Mouse (Mus musculus): Measurements from ENCODE around the gene Rcsd1. TPM values are rescaled to one million over a fixed set of nuclear protein-coding genes. Genes with fewer than 3 reads are reported as not detected.

Gene Rcsd1
- polyA plus RNA-seq, 1 experiment = 40.9 TPM

DNA sequence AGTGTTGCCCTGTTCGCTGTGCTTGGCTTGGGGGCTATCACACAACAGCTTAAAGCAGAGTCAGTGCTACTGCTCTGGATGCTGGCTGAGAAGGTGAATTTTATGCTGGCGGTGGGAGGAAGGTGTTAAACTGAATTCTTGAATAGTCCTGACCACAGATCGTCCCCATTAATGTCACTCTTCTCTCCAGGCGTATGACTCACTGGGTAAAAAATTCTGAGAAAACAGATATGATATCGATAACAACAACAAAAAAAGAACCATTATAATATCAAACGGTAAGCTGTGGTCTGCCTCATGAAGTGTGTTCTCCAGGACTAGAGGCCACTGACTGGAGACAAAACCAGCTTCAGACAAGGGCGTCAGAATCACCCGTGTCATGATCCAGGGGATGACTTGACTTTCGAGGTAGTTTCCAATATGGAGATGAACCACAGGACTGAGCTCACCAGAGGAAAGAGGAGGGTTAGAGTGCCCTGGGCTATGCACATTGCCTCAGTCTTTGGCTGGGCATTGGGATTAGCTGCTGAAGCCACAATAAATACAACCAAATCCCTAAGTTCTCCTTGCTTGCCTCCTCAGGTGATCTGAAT, 13.1 kb upstream of the Rcsd1 start:
- TF ChIP-seq POLR2A (IDR thresholded peaks at IDR 0.05; ENCODE audit: borderline replicate concordance, extremely low read depth, low read depth, low read length) (no peak), CTCF (IDR thresholded peaks at IDR 0.05; ENCODE audit: insufficient read depth, low read length) (no peak)
- 88% methylated on average over 9 of the region's 9 CpGs for WGBS

DNA sequence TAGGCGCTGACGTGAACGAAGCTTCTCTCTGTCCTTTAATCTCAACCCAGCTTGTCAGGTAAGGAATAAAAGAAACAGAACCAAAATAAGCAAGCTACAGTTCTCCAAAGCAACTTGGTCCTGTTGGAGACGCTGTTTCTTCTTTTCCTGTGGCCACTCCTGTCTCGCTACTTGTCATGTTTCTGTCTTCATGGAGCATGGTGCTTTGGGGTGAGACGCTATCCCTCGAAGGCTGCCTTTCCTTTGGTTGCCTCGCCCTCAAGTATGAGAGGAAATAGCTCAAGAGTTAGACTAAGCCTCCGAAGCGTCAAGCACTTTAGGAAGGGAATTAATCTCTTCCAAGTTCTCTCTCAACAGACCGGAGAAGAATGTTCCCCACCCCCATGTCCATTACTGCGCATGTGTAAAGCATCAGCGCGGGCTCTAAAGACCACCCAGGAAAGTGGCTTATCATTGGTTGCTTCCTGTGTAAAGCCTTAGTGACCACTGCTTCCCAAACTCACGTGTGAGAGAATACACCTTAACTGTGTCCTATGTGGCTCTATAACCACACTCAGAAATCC, 9.1 kb upstream of the Rcsd1 start:
- no peak for TF ChIP-seq CTCF (IDR thresholded peaks at IDR 0.05; ENCODE audit: insufficient read depth, low read length)
- peak; percentile 50; the same call in 1 of the 2 replicates for TF ChIP-seq POLR2A (IDR thresholded peaks at IDR 0.05; ENCODE audit: borderline replicate concordance, extremely low read depth, low read depth, low read length)
- peak overlapping the region; percentile 1 for H3K4me3 ChIP-seq (replicated peaks; ENCODE audit: extremely low read depth, low read depth, low read length)
- DNase-seq = no peak
- peaks cover 9% of the 10 kb centered on the region; the same call in 1 of the 2 replicates for H3K4me1 ChIP-seq (ENCODE audit: control insufficient read depth, insufficient read depth, low read length)
- WGBS = 11% methylated on average over 15 of the region's 15 CpGs

More for the DNA sequence above, 13.1 kb upstream of the Rcsd1 start:
- DNase-seq = no peak
- Histone ChIP-seq H3K4me3 (replicated peaks; ENCODE audit: extremely low read depth, low read depth, low read length) (no peak overlapping the region), H3K4me1 (ENCODE audit: control insufficient read depth, insufficient read depth, low read length) (peaks cover 3% of the 10 kb centered on the region; the same call in 1 of the 2 replicates)

DNA sequence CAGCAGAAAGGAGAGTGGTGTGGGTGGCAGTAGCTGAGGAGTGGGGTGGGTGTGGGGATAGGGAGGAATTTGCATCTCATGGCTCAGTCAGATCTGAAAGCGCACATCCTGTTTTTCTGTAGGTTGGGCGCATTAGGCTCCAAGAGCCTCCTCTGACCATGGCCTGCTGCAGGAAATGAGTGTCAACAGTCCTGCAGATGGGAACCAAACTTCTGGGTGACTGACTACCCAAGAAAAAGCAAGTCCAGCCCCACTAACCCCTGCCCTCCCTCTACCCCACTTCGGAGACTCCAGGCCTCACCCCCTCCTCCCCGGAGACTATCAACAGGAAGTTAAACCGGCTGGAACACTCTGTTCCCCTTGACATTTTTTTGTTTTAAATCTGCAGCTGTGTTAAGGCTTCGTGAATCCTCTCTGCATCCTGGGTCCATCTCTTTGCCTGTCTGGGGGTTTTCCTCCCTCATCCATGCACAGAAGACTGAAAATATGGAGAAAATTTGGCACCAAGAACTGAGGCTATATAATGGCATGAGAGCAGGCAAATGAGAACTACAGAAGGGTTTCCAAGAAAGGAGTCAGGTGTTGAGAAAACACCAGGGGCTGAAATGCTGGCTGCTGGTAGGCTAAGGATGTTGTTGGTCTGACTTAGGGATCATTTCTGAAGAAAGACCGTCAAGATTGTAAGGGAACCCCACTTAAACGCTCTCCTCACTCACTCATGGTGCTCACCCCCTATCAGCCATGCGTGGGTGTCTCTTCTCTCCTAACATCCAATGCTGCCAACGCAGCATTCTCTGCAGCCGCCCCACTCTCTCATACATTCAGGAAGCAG, 8.4 kb upstream of the Rcsd1 start:
- TF ChIP-seq CTCF (IDR thresholded peaks at IDR 0.05; ENCODE audit: insufficient read depth, low read length) (no peak), POLR2A (IDR thresholded peaks at IDR 0.05; ENCODE audit: borderline replicate concordance, extremely low read depth, low read depth, low read length) (peak; percentile 59; the same call in 1 of the 2 replicates)
- peaks cover 9% of the 10 kb centered on the region; the same call in 1 of the 2 replicates for H3K4me1 ChIP-seq (ENCODE audit: control insufficient read depth, insufficient read depth, low read length)
- DNase-seq = peak; percentile 32
- WGBS = 17% methylated on average over 11 of the region's 11 CpGs
- H3K4me3 ChIP-seq (replicated peaks; ENCODE audit: extremely low read depth, low read depth, low read length) = peak overlapping the region; percentile 1

DNA sequence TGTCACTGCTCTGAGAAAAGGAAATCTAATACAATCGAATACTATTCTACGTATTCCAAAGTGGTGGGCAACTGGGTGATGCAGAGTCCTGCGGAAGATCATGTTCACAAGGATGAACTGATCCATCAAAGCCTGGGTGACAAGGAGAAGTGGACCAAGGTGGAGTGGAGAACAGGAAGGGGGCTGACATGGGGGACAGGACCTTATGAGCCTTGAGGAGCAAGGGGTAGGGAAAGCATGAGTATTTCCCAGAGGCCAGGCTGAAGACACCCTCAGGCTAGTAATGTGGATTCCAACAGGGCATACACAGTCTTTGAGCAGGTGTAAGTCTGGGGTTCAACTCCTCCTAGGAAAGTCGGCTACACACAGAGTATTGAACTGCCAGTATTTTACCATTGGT, 6.9 kb upstream of the Rcsd1 start:
- no peak overlapping the region for H3K4me3 ChIP-seq (replicated peaks; ENCODE audit: extremely low read depth, low read depth, low read length)
- no peak for TF ChIP-seq POLR2A (IDR thresholded peaks at IDR 0.05; ENCODE audit: borderline replicate concordance, extremely low read depth, low read depth, low read length)
- no peak for TF ChIP-seq CTCF (IDR thresholded peaks at IDR 0.05; ENCODE audit: insufficient read depth, low read length)
- H3K4me1 ChIP-seq (ENCODE audit: control insufficient read depth, insufficient read depth, low read length) = peaks cover 9% of the 10 kb centered on the region; the same call in 1 of the 2 replicates
- WGBS = 92% methylated on average over 4 of the region's 4 CpGs
- no peak for DNase-seq

DNA sequence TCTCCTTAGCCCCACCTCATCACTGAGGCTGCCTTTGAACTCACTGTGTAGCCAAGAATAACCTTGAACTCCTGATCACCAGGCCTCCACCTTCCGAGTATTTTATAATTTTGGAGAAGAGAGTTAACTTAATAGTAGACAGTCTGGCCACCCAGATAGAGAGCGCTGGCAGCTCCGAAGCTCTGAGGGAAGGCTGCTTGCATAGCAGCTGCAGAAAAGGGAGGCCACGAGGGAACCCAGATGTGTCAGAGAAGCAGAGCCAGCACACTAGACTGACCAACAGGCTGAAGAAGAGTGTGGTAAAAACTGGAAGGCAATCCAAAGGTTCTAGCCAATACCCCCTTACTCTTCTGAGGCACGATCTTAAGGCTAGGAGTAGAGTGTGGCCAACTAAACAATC, 4.2 kb upstream of the Rcsd1 start:
- WGBS = 70% methylated on average over 5 of the region's 5 CpGs
- no peak for DNase-seq
- TF ChIP-seq CTCF (IDR thresholded peaks at IDR 0.05; ENCODE audit: insufficient read depth, low read length) (no peak), POLR2A (IDR thresholded peaks at IDR 0.05; ENCODE audit: borderline replicate concordance, extremely low read depth, low read depth, low read length) (no peak)
- Histone ChIP-seq H3K4me1 (ENCODE audit: control insufficient read depth, insufficient read depth, low read length) (peaks cover 11% of the 10 kb centered on the region), H3K4me3 (replicated peaks; ENCODE audit: extremely low read depth, low read depth, low read length) (no peak overlapping the region)

DNA sequence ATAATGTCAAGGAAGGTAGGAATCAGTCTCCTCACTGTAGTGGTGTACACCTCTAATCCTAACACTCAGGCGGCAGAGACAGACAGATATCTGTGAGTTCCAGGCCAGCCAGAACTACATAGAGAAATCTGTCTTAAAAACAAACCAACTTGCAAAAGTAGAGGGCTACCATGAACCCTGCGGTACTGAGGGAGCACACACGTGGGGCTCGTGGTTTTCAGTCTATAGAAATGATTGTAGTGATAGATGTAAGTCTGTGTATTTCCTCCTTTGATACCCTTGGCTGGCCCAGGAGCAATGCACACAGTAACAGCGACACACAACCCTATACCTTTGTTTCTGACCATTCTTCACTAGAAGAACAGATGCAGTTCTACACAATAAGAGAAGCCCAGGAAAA, 2.4 kb upstream of the Rcsd1 start:
- Histone ChIP-seq H3K4me1 (ENCODE audit: control insufficient read depth, insufficient read depth, low read length) (peaks cover 6% of the 10 kb centered on the region), H3K4me3 (replicated peaks; ENCODE audit: extremely low read depth, low read depth, low read length) (no peak overlapping the region)
- TF ChIP-seq POLR2A (IDR thresholded peaks at IDR 0.05; ENCODE audit: borderline replicate concordance, extremely low read depth, low read depth, low read length) = no peak
- no peak for TF ChIP-seq CTCF (IDR thresholded peaks at IDR 0.05; ENCODE audit: insufficient read depth, low read length)
- WGBS = 84% methylated on average over 5 of the region's 5 CpGs
- no peak for DNase-seq

DNA sequence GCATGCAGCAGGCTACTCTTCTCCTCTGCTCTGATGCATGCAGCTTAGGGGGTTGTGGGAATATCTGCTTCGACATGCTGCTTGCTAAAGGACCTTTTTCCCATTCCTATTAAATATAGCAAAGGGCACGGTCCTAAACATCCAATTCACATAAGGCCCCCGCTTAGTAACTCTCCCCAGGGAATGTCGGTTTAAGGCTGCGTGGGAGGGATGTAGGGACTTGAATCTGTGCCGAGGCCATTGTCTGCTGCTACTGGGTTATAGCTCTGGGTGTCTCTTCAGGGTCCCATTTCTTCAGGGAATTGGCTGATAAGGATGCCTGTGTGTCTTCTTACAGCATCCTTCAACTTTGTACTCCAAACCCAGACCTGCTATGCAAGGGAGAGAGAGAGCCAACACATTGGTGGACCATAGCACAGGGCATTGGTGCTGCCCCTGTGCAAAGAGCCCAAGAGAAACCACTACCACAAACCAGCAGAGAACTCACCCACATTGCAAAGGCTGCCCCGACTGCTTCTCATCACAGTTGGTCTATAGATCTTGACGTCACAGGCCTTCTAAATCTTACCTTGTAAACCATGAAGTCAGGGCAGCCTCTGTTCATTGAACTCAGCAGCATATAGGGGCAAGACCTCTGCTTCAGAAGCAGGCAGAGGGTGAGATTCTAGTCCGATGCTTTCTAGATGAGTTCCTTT, 724 bp downstream of the Rcsd1 start:
- WGBS = 40% methylated on average over 9 of the region's 9 CpGs

DNA sequence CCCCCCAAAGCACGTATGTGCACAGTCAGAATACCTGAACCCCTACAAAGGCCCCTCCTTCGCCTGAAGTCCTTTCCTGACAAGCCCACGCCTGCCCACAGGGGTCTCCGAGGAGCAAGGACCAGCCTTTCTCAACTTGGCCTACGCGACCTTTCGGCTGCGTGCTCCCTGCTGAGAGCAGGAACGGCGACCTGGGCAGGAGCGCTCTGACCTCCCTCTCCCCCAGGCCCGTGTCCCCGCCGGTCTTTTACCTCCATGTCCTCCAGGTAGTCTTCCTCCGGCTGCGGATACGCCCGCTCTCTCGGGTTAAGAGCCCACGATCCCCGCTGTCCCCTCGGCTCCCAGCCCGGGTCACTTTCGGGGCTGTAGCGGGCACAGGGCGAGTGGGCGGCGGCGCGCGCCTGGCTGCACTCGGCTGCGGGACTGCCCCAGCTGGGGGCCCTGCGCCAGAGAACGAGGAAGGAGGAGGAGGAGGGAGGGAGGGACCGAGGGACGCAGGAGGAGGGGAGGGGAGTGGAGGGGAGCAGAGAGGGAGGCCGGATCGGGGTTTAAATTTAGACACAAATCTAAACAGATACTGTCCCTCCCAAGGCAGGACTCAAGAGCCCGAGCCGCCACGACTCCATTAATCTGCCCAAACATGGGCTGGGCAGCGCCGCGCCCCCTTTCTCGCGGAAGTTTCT, 1.8 kb downstream of the Rcsd1 start:
- peak overlapping the region; percentile 100 for H3K4me3 ChIP-seq (replicated peaks; ENCODE audit: extremely low read depth, low read depth, low read length)
- 0 out of 2 replicates have a peak, but pooled peaks have one; percentile 44 for TF ChIP-seq POLR2A (IDR thresholded peaks at IDR 0.05; ENCODE audit: borderline replicate concordance, extremely low read depth, low read depth, low read length)
- TF ChIP-seq CTCF (IDR thresholded peaks at IDR 0.05; ENCODE audit: insufficient read depth, low read length) = 0 out of 2 replicates have a peak, but pooled peaks have one; percentile 2
- H3K4me1 ChIP-seq (ENCODE audit: control insufficient read depth, insufficient read depth, low read length) = peaks cover 13% of the 10 kb centered on the region
- DNase-seq = peak; percentile 66
- 2% methylated on average over 47 of the region's 47 CpGs for WGBS

More for the DNA sequence above, 724 bp downstream of the Rcsd1 start:
- peak overlapping the region; percentile 100 for H3K4me3 ChIP-seq (replicated peaks; ENCODE audit: extremely low read depth, low read depth, low read length)
- H3K4me1 ChIP-seq (ENCODE audit: control insufficient read depth, insufficient read depth, low read length) = peaks cover 10% of the 10 kb centered on the region
- no peak for DNase-seq
- TF ChIP-seq POLR2A (IDR thresholded peaks at IDR 0.05; ENCODE audit: borderline replicate concordance, extremely low read depth, low read depth, low read length) = no peak
- no peak for TF ChIP-seq CTCF (IDR thresholded peaks at IDR 0.05; ENCODE audit: insufficient read depth, low read length)

All from lung, adult 2 months (tissue).